ENCODE assay signal across 8 mouse cellular contexts in genomic region chr15:28154822-28155501, GRCm38 (mm10). TPM values are rescaled to one million over a fixed set of nuclear protein-coding genes. Genes with fewer than 3 reads are reported as not detected.
A peak's percentile ranks its signal among the peaks of the same experiment; 100 is the strongest.
DNase-seq lines count a peak whose midpoint lies in the region; ATAC-seq lines count a peak whose summit lies in the region.

No protein-coding gene starts in this region.

- H3K27me3 ChIP-seq in limb, embryonic 15.5 days: peaks cover 10% of the 10 kb centered on the region; the same call in 1 of the 2 replicates
- no peaks in the 10 kb centered on the region for H3K27me3 ChIP-seq in neural tube, embryonic 14.5 days (ENCODE audit: control insufficient read depth, insufficient read depth, low read length)

- H3K36me3 ChIP-seq in limb, embryonic 15.5 days: no peaks in the 10 kb centered on the region
- no peaks in the 10 kb centered on the region for H3K36me3 ChIP-seq in neural tube, embryonic 14.5 days (ENCODE audit: control insufficient read depth, insufficient read depth, low read length)

- H3K4me1 ChIP-seq in limb, embryonic 15.5 days: peaks cover 12% of the 10 kb centered on the region
- H3K4me1 ChIP-seq in neural tube, embryonic 14.5 days (ENCODE audit: control insufficient read depth, insufficient read depth, low read length): 0 out of 2 replicates have a peak, but pooled peaks cover 9% of the 10 kb centered on the region

- H3K9ac ChIP-seq in limb, embryonic 15.5 days: no peak overlapping the region
- H3K9ac ChIP-seq in neural tube, embryonic 14.5 days (replicated peaks; ENCODE audit: low read depth, low read length): peak overlapping the region; percentile 37; the same call in 1 of the 2 replicates

- 0 out of 2 replicates have a peak, but pooled peaks have one; percentile 40 for ATAC-seq in limb, embryonic 15.5 days (ENCODE audit: insufficient number of reproducible peaks, low FRiP score, low TSS enrichment, low read depth)
- peak; percentile 90 for ATAC-seq in neural tube, embryonic 14.5 days (ENCODE audit: low read depth)

- no peaks in the 10 kb centered on the region for H3K9me3 ChIP-seq in limb, embryonic 15.5 days
- no peaks in the 10 kb centered on the region for H3K9me3 ChIP-seq in neural tube, embryonic 14.5 days (ENCODE audit: control insufficient read depth, low read length)

- peak; percentile 8 to 47 for DNase-seq in adrenal gland, adult (ENCODE audit: inconsistent age in 2 of 2, low spot score in 1 of 2)
- DNase-seq in adrenal gland, adult 8-10 months: no peak
- peak; percentile 64 to 65 for DNase-seq in cerebellum, postnatal 14 days
- peak; percentile 53 to 60 for DNase-seq in frontal cortex, postnatal 36 days (ENCODE audit: low spot score in 2 of 2)
- peak; percentile 27 for DNase-seq in kidney, postnatal 10 days
- DNase-seq in T-cell, adult 2 months (ENCODE audit: low spot score): no peak

- H3K27ac ChIP-seq in limb, embryonic 15.5 days: no peak overlapping the region
- H3K27ac ChIP-seq in neural tube, embryonic 14.5 days (ENCODE audit: low read depth, low read length): no peak overlapping the region

- 11% methylated on average over 26 of the region's 27 CpGs for WGBS in limb, embryonic 15.5 days
- 5% methylated on average over 26 of the region's 27 CpGs for WGBS in neural tube, embryonic 14.5 days

- H3K4me2 ChIP-seq in limb, embryonic 15.5 days: peak overlapping the region; percentile 80
- peak overlapping the region; percentile 70 for H3K4me2 ChIP-seq in neural tube, embryonic 14.5 days (ENCODE audit: low read depth, low read length)

- peak overlapping the region; percentile 37 for H3K4me3 ChIP-seq in limb, embryonic 15.5 days
- peak overlapping the region; percentile 28 for H3K4me3 ChIP-seq in neural tube, embryonic 14.5 days (ENCODE audit: low read depth, low read length)

RNA-seq across cellular contexts. Expression of gene Dnah5, which starts 48.6 kb away (rescaled TPM):
- total RNA-seq in adrenal gland, adult 8-10 months (2022): under 1 TPM; 0.03 to 0.10 (median 0.09) TPM
- polyA plus RNA-seq in limb, embryonic 15.5 days (2015; fragmentation: Nextera tagmentation; extraction: Ambion mirVana): 0.04 TPM in 2 replicates
- polyA plus RNA-seq in neural tube, embryonic 14.5 days (2014; fragmentation: Nextera tagmentation; extraction: Ambion mirVana): 0.36 and 0.60 TPM in 2 replicates

Comparison
In these comparisons a context has a peak if more than half of its experiments do, and no peak if none do; other contexts are left out.
1. DNase-seq: peak in adrenal gland, adult (2 of 2), cerebellum, postnatal 14 days (2 of 2), frontal cortex, postnatal 36 days (2 of 2) and kidney, postnatal 10 days (single experiment); none in adrenal gland, adult 8-10 months (single experiment) and T-cell, adult 2 months (single experiment).